Mouse (Mus musculus) liver, embryonic 11.5 days (tissue): ENCODE results near the gene Fstl4. TPM values are rescaled to one million over a fixed set of nuclear protein-coding genes. Genes with fewer than 3 reads are reported as not detected.

Experiments used
- ATAC-seq: fragments of 200-750 bp; cut with Nextera tagmentation; replicated peaks from 2 replicates; pipeline ENCODE4 v1.8.0; 2017; ENCODE audit warnings: moderate number of reproducible peaks, mild to moderate bottlenecking, moderate TSS enrichment, moderate library complexity; ENCODE audit not compliant: low FRiP score
- DNase-seq: peaks from one replicate; pipeline ENCODE4 v3.0.0-alpha.2; 2017; ENCODE audit warnings: low spot score
- H3K27ac ChIP-seq: fragments of 300-500 bp; sonication (generic); 2 replicates; pipeline ENCODE4 v1.5.1; 2014; ENCODE audit warnings: mild to moderate bottlenecking, low read depth, low read length, control low read depth
- H3K27me3 ChIP-seq: fragments of 300-500 bp; sonication (generic); replicated peaks from 2 replicates; pipeline ENCODE4 v1.6.1; 2014; ENCODE audit warnings: low read length, mixed read lengths; ENCODE audit not compliant: control insufficient read depth, insufficient read depth
- H3K36me3 ChIP-seq: fragments of 300-500 bp; sonication (generic); 2 replicates; pipeline ENCODE4 v1.6.1; 2014; ENCODE audit warnings: mild to moderate bottlenecking, low read length, moderate library complexity, mixed read lengths; ENCODE audit not compliant: control insufficient read depth, insufficient read depth
- H3K4me1 ChIP-seq: fragments of 300-500 bp; sonication (generic); replicated peaks from 2 replicates; pipeline ENCODE4 v1.6.1; 2014; ENCODE audit warnings: low read length, mixed read lengths; ENCODE audit not compliant: control insufficient read depth, insufficient read depth
- H3K4me2 ChIP-seq: fragments of 300-500 bp; sonication (generic); 2 replicates; pipeline ENCODE4 v1.6.1; 2014; ENCODE audit warnings: mild to moderate bottlenecking, control low read depth, moderate library complexity
- H3K4me3 ChIP-seq: fragments of 300-500 bp; sonication (generic); 2 replicates; pipeline ENCODE4 v1.5.1; 2014; ENCODE audit warnings: low read depth, low read length, control low read depth
- H3K9ac ChIP-seq: fragments of 300-500 bp; sonication (generic); 2 replicates; pipeline ENCODE4 v1.6.1; 2014; ENCODE audit warnings: low read depth, low read length, control low read depth
- H3K9me3 ChIP-seq: fragments of 300-500 bp; sonication (generic); 2 replicates; pipeline ENCODE4 v1.6.1; 2016; ENCODE audit warnings: low read length, inconsistent platforms, mixed read lengths; ENCODE audit not compliant: control insufficient read depth
- WGBS: fragments of 180-500 bp; shearing (Covaris S2); extraction: QIAGEN DNeasy Blood & Tissue Kit; methylation state at CpG from one replicate; pipeline ENCODE4 v1.1.7; 2014; 5-methylcytosine and 5-hydroxymethylcytosine counted together
- polyA plus RNA-seq: library from polyadenylated mRNA; unstranded; fragments of >200 nt; fragmentation: Nextera tagmentation; extraction: Ambion mirVana; gene quantifications from 2 replicates; pipeline ENCODE4 v1.2.1, GENCODE M21; 2014

Gene Fstl4
- polyA plus RNA-seq, 1 experiment from 2014 or later = 0.49 TPM

DNA sequence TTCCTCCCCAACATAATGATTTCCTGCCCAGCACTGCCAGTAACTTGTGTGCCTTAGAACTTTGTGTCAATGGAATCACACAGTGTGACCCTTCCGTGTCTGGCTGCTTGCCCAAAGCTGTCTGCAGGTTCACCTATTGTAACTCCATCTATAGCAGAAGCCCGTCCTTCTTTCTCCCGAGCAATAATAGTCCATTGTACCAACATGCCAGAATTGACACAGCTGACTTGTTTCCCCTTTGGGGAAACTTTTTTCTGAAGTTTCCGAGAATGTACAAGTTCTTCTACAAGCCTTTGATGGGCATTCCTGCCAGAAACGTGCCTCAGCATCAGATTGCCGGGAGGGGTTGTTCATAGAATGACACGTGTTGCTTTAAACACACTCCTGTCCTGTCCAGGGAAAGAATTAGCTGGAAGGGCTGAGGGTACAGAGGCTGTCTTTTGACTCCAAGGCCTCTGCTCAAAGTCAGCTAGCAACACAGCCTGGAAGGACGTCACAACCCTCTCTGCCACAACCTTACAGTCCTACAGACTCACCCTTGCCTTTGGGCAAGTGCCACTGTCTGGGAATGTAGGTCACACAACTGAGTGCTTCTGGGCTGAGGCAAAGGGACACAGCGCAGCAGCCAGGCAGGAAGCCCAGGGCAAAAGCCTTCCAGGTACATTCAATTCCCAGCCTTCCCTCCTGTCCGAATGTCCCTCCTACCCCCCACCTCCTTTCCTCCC is 339.3 kb downstream of the Fstl4 start:
- WGBS = 72% methylated on average over 10 of the region's 10 CpGs
- Histone ChIP-seq H3K9me3 (no peaks in the 10 kb centered on the region), H3K4me3 (no peak overlapping the region), H3K27ac (no peak overlapping the region), H3K9ac (no peak overlapping the region), H3K4me2 (no peak overlapping the region), H3K36me3 (no peaks in the 10 kb centered on the region), H3K27me3 (no peaks in the 10 kb centered on the region), H3K4me1 (no peaks in the 10 kb centered on the region)
- ATAC-seq (no peak), DNase-seq (no peak)

- 81% methylated on average over 5 of the region's 5 CpGs for WGBS
- Histone ChIP-seq H3K4me3 (no peak overlapping the region), H3K9me3 (no peaks in the 10 kb centered on the region), H3K4me1 (no peaks in the 10 kb centered on the region), H3K36me3 (no peaks in the 10 kb centered on the region), H3K27me3 (no peaks in the 10 kb centered on the region), H3K9ac (no peak overlapping the region), H3K4me2 (no peak overlapping the region), H3K27ac (no peak overlapping the region)
- no peak for ATAC-seq
- no peak for DNase-seq
These were observed 343.3 kb downstream of the Fstl4 start for GRCm38 (mm10) chr11:53107706-53108105.

- no peaks in the 10 kb centered on the region for H3K36me3 ChIP-seq
- H3K27me3 ChIP-seq = no peaks in the 10 kb centered on the region
- no peaks in the 10 kb centered on the region for H3K9me3 ChIP-seq
- ATAC-seq = no peak
- no peak for DNase-seq
- no peaks in the 10 kb centered on the region for H3K4me1 ChIP-seq
- no peak overlapping the region for H3K4me3 ChIP-seq
- no peak overlapping the region for H3K27ac ChIP-seq
- H3K4me2 ChIP-seq = no peak overlapping the region
- no peak overlapping the region for H3K9ac ChIP-seq
- WGBS = 89% methylated on average over 6 of the region's 6 CpGs
These were observed 344.4 kb downstream of the Fstl4 start for GRCm38 (mm10) chr11:53108798-53109197.

- Histone ChIP-seq H3K9me3 (no peaks in the 10 kb centered on the region), H3K4me3 (no peak overlapping the region), H3K27ac (no peak overlapping the region), H3K4me1 (no peaks in the 10 kb centered on the region), H3K27me3 (no peaks in the 10 kb centered on the region), H3K36me3 (no peaks in the 10 kb centered on the region), H3K4me2 (no peak overlapping the region), H3K9ac (no peak overlapping the region)
- WGBS = 72% methylated on average over 6 of the region's 6 CpGs
- DNase-seq = no peak
- no peak for ATAC-seq
These were observed 345.4 kb downstream of the Fstl4 start for GRCm38 (mm10) chr11:53109701-53110467.

DNA sequence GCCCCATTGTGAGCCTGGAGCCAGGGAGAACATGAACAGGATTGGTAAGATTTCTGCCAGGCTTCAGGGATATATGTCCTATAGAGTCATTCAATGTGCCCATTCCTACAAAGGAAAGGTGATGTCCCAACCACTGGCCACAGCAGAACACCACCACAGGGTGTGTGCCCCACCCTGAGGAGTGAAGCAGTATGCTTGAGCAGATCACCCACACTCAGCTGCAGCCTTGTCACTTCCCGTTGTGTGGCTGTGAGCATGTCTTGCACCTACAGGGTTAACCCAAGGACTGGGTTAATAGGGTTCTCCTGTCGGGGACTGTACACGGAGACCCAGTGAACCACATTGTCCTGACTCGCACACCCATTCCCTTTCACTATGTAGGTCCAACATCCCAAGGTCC is 351.3 kb downstream of the Fstl4 start:
- H3K4me1 ChIP-seq = no peaks in the 10 kb centered on the region
- no peak overlapping the region for H3K27ac ChIP-seq
- whole genome bisulfite sequencing = 59% methylated on average over 4 of the region's 4 CpGs
- H3K27me3 ChIP-seq = no peaks in the 10 kb centered on the region
- no peak overlapping the region for H3K4me2 ChIP-seq
- no peaks in the 10 kb centered on the region for H3K9me3 ChIP-seq
- no peak for DNase-seq
- no peak for ATAC-seq
- no peaks in the 10 kb centered on the region for H3K36me3 ChIP-seq
- H3K4me3 ChIP-seq = no peak overlapping the region
- H3K9ac ChIP-seq = no peak overlapping the region

GRCm38 (mm10) chr11:53116356-53116755 is 351.9 kb downstream of the Fstl4 start:
- Histone ChIP-seq H3K36me3 (no peaks in the 10 kb centered on the region), H3K9ac (no peak overlapping the region), H3K4me1 (no peaks in the 10 kb centered on the region), H3K27me3 (no peaks in the 10 kb centered on the region), H3K9me3 (no peaks in the 10 kb centered on the region), H3K4me2 (no peak overlapping the region), H3K27ac (no peak overlapping the region), H3K4me3 (no peak overlapping the region)
- 52% methylated on average over 2 of the region's 2 CpGs for WGBS
- ATAC-seq (no peak), DNase-seq (no peak)

- no peaks in the 10 kb centered on the region for H3K9me3 ChIP-seq
- no peak overlapping the region for H3K4me3 ChIP-seq
- H3K36me3 ChIP-seq = no peaks in the 10 kb centered on the region
- no peaks in the 10 kb centered on the region for H3K27me3 ChIP-seq
- H3K9ac ChIP-seq = no peak overlapping the region
- no peak for ATAC-seq
- H3K4me2 ChIP-seq = no peak overlapping the region
- DNase-seq = no peak
- no peaks in the 10 kb centered on the region for H3K4me1 ChIP-seq
- WGBS = 84% methylated on average over 11 of the region's 11 CpGs
- H3K27ac ChIP-seq = no peak overlapping the region
These were observed 354.0 kb downstream of the Fstl4 start for GRCm38 (mm10) chr11:53118226-53118965.

GRCm38 (mm10) chr11:53119966-53120365 is 355.5 kb downstream of the Fstl4 start:
- Histone ChIP-seq H3K27ac (no peak overlapping the region), H3K4me3 (no peak overlapping the region), H3K36me3 (no peaks in the 10 kb centered on the region), H3K9ac (no peak overlapping the region), H3K9me3 (no peaks in the 10 kb centered on the region), H3K27me3 (no peaks in the 10 kb centered on the region), H3K4me1 (no peaks in the 10 kb centered on the region), H3K4me2 (no peak overlapping the region)
- 72% methylated on average over 5 of the region's 5 CpGs for WGBS
- ATAC-seq (no peak), DNase-seq (no peak)
